Mouse (Mus musculus) limb, embryonic 14.5 days (tissue): Measurements from ENCODE around the gene Gm11639. TPM values are rescaled to one million over a fixed set of nuclear protein-coding genes. Genes with fewer than 3 reads are reported as not detected.

ENCODE experiments used
- ATAC-seq: fragments of 200-750 bp; cut with Nextera tagmentation; 2 replicates; pipeline ENCODE4 v1.8.0; 2017; ENCODE audit warnings: low read depth, moderate number of reproducible peaks, moderate TSS enrichment; ENCODE audit not compliant: low FRiP score
- DNase-seq: peaks from one replicate; pipeline ENCODE4 v3.0.0-alpha.2; 2015; ENCODE audit warnings: low spot score
- H3K27ac ChIP-seq: fragments of 300-500 bp; sonication (generic); replicated peaks from 2 replicates; pipeline ENCODE4 v1.5.1; 2014; ENCODE audit warnings: low read depth, mild to moderate bottlenecking, low read length, moderate library complexity, mixed read lengths
- H3K27me3 ChIP-seq: fragments of 300-500 bp; sonication (generic); 2 replicates; pipeline ENCODE4 v1.6.1; 2014; ENCODE audit warnings: low read length, mixed read lengths; ENCODE audit not compliant: control insufficient read depth, insufficient read depth
- H3K36me3 ChIP-seq: fragments of 300-500 bp; sonication (generic); 2 replicates; pipeline ENCODE4 v1.6.1; 2014; ENCODE audit warnings: mild to moderate bottlenecking, low read length, moderate library complexity, mixed read lengths; ENCODE audit not compliant: control insufficient read depth, insufficient read depth
- H3K4me1 ChIP-seq: fragments of 300-500 bp; sonication (generic); 2 replicates; pipeline ENCODE4 v1.6.1; 2014; ENCODE audit warnings: antibody characterized with exemption, low read length, mixed read lengths; ENCODE audit not compliant: control insufficient read depth, insufficient read depth
- H3K4me2 ChIP-seq: fragments of 300-500 bp; sonication (generic); replicated peaks from 2 replicates; pipeline ENCODE4 v1.6.1; 2014; ENCODE audit warnings: low read depth, mild to moderate bottlenecking, low read length, moderate library complexity; ENCODE audit not compliant: severe bottlenecking
- H3K4me3 ChIP-seq: fragments of 300-500 bp; sonication (generic); replicated peaks from 2 replicates; pipeline ENCODE4 v1.5.1; 2014; ENCODE audit warnings: low read length
- H3K9ac ChIP-seq: fragments of 300-500 bp; sonication (generic); 2 replicates; pipeline ENCODE4 v1.6.1; 2014; ENCODE audit warnings: mild to moderate bottlenecking, low read depth, low read length, moderate library complexity; ENCODE audit not compliant: severe bottlenecking
- H3K9me3 ChIP-seq: fragments of 300-500 bp; sonication (generic); 2 replicates; pipeline ENCODE4 v1.6.1; 2016; ENCODE audit warnings: low read length; ENCODE audit not compliant: control insufficient read depth
- POLR2A ChIP-seq: fragments of 200-500 bp; IDR thresholded peaks from 2 replicates; pipeline ENCODE4 v1.8.0; 2012; ENCODE audit warnings: inconsistent platforms, mild to moderate bottlenecking, moderate library complexity, borderline replicate concordance; ENCODE audit not compliant: insufficient read depth, insufficient read length; ENCODE audit errors: extremely low read depth
- WGBS: fragments of 180-500 bp; shearing (Covaris S2); extraction: QIAGEN DNeasy Blood & Tissue Kit; methylation state at CpG from one replicate; pipeline ENCODE4 v1.1.7; 2014; 5-methylcytosine and 5-hydroxymethylcytosine counted together
- polyA plus RNA-seq, 2 experiments: library from polyadenylated mRNA; depleted of rRNA in 1 of 2; stranded (reverse) in 1 of 2; unstranded in 1 of 2; fragments of >200 nt; fragmentation: Nextera tagmentation in 1 of 2; extraction: Ambion mirVana in 1 of 2; gene quantifications; 2 replicates each; pipeline versions ENCODE4 v1.2.1 to v1.2.3; 2012 to 2014

Gene Gm11639
- polyA plus RNA-seq, 2 experiments = under 0.01 to 0.01 TPM

GRCm38 (mm10) chr11:105152017-105152300 lies 466.5 kb downstream of the Gm11639 start:
- no peak for DNase-seq
- Histone ChIP-seq H3K9ac (no peak overlapping the region), H3K9me3 (no peaks in the 10 kb centered on the region), H3K4me3 (no peak overlapping the region), H3K4me2 (no peak overlapping the region), H3K4me1 (peaks cover 18% of the 10 kb centered on the region), H3K36me3 (no peaks in the 10 kb centered on the region), H3K27ac (no peak overlapping the region), H3K27me3 (no peaks in the 10 kb centered on the region; the same call in 1 of the 2 replicates)
- no peak for TF ChIP-seq POLR2A
- no CpG with 5 or more reads among the region's 4 CpGs for WGBS
- no peak for ATAC-seq

DNA sequence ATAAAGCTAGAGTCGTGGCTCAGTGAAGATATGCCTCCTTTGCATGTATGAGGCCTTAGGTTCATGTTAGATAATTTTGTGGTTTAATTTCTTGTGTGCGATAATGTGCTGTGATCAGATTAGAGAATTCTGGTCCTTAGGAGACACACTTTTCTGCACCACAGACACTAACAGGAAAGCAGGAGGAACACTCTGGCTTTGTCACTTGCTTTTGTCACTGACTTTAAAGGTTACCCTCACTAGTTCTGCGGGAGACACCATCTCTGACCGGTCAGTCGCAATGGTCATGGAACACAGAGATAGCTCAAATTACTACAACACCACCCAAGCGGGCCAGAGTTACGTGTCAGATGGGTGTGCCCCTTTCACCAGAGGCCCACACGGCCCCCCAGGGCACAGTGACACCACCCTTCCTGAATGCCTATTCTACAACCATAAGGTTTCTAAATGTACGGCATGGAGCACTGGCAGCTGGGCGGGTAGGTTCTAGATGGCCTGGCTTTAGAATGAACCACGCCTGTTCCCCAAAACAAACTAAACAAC lies 466.9 kb downstream of the Gm11639 start:
- H3K4me1 ChIP-seq = peaks cover 18% of the 10 kb centered on the region
- H3K4me3 ChIP-seq = no peak overlapping the region
- H3K27me3 ChIP-seq = no peaks in the 10 kb centered on the region; the same call in 1 of the 2 replicates
- TF ChIP-seq POLR2A = no peak
- H3K9me3 ChIP-seq = no peaks in the 10 kb centered on the region
- WGBS = 51% methylated on average over 11 of the region's 11 CpGs
- no peaks in the 10 kb centered on the region for H3K36me3 ChIP-seq
- no peak overlapping the region for H3K9ac ChIP-seq
- no peak overlapping the region for H3K27ac ChIP-seq
- ATAC-seq (no peak), DNase-seq (no peak)
- no peak overlapping the region for H3K4me2 ChIP-seq

- TF ChIP-seq POLR2A = no peak
- DNase-seq = peak; percentile 7
Observed at GRCm38 (mm10) chr11:105153068-105153833, 467.7 kb downstream of the Gm11639 start.

DNA sequence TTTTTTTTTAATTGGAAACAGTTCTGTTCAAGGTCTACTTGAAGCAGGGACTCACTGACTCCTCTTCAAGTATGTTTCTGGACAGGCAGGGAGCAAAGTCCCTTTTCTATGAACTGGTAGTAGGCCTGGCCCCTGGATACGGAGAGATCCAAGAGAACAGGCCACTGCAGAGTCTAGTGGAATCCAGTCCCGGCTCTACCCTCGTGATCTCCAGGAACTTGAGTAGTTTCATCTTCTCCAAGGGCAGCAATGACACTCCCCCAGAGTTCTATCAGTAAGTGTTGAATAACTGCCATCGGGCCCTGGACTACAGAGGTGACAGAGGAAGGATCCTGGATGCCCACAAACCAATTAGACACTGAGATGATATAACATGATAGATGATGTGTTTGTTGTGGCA lies 470.4 kb downstream of the Gm11639 start:
- H3K4me1 ChIP-seq = peaks cover 18% of the 10 kb centered on the region
- no peak overlapping the region for H3K27ac ChIP-seq
- no peaks in the 10 kb centered on the region for H3K36me3 ChIP-seq
- H3K4me2 ChIP-seq = no peak overlapping the region
- WGBS = 39% methylated on average over 4 of the region's 4 CpGs
- no peaks in the 10 kb centered on the region for H3K9me3 ChIP-seq
- no peaks in the 10 kb centered on the region for H3K27me3 ChIP-seq
- no peak overlapping the region for H3K4me3 ChIP-seq
- ATAC-seq (no peak), DNase-seq (no peak)
- no peak for TF ChIP-seq POLR2A
- H3K9ac ChIP-seq = no peak overlapping the region

More at GRCm38 (mm10) chr11:105153068-105153833, 467.7 kb downstream of the Gm11639 start:
- Histone ChIP-seq H3K27me3 (no peaks in the 10 kb centered on the region; the same call in 1 of the 2 replicates), H3K36me3 (no peaks in the 10 kb centered on the region), H3K4me2 (no peak overlapping the region), H3K4me3 (no peak overlapping the region), H3K9ac (no peak overlapping the region), H3K9me3 (no peaks in the 10 kb centered on the region), H3K4me1 (peaks cover 18% of the 10 kb centered on the region), H3K27ac (no peak overlapping the region)
- WGBS = 12% methylated on average over 12 of the region's 12 CpGs
- no peak for ATAC-seq

DNA sequence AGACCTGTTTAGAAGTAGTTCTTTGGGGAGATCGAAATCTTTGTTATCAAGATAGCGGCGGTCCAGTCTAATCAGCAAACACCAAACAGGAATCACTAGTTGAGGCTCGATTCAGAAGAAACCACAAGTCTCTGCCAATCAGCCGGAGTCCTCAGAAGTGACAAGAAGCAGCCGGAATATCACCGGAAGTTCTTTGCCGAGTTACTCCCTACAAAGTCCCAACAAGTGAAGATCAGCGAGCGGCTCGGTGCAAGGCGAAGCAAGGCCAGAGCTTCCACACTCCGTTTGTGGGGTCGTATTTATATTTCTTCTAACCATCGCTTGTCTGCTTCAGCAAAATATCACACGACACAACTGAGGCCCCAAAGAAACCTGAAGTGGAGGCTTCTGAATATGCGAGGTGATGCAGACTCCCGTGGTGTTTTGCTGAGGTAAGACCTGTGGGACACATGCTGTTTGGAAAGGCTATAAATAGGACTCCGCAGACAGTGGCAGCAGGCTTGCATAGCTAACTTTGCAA lies 471.3 kb downstream of the Gm11639 start:
- Histone ChIP-seq H3K27me3 (no peaks in the 10 kb centered on the region), H3K9ac (no peak overlapping the region), H3K27ac (no peak overlapping the region), H3K4me1 (peaks cover 13% of the 10 kb centered on the region), H3K36me3 (no peaks in the 10 kb centered on the region), H3K4me3 (no peak overlapping the region), H3K9me3 (no peaks in the 10 kb centered on the region), H3K4me2 (no peak overlapping the region)
- ATAC-seq (no peak), DNase-seq (no peak)
- no peak for TF ChIP-seq POLR2A
- 82% methylated on average over 19 of the region's 19 CpGs for WGBS
